In the genomic region with DNA sequence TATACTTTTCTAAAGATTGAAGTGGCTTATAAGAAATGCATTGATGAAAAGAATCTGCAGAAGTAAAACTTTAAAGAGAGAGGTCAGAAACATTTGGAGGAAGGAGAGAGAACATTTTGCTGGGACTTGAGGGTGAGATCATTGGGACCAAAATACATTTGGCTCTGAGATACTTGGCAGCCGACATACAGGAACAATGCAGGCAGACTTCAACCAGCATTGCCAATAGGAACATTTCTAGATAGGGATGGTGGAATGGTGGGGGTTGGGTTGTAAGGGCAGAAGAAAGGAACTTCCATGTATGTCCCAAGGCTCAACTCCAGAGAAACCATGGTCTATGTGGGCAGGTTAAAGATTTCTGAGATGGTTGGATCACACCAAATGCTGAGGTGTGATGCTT, we compare ENCODE assay signal across 17 mouse cellular contexts.
DNase-seq lines count a peak whose midpoint lies in the region; ATAC-seq and TF ChIP-seq lines count a peak whose summit lies in the region.
"Had no signal": no experiment of that assay in that cellular context is flagged by ENCODE, and none has a peak within 500 bp of the region (broad histone marks: within the 10 kb centered on the region; RNA-seq: fewer than 3 reads in every experiment).

No protein-coding gene starts in this region.

- H3K4me1 ChIP-seq in liver, adult 2 months (ENCODE audit: control insufficient read depth, insufficient read depth, low read length) = no peaks in the 10 kb centered on the region
- no peaks in the 10 kb centered on the region for H3K4me1 ChIP-seq in liver, postnatal 0 days (ENCODE audit: insufficient read depth)
- H3K4me1 ChIP-seq in heart, postnatal 0 days (ENCODE audit: control insufficient read depth, insufficient read depth) = peaks cover 12% of the 10 kb centered on the region
- H3K4me1 ChIP-seq in hindbrain, embryonic 10.5 days (replicated peaks) = no peaks in the 10 kb centered on the region
- H3K4me1 ChIP-seq: embryonic facial prominence, embryonic 12.5 days; forebrain, embryonic 10.5 days; hindbrain, embryonic 15.5 days; kidney, embryonic 15.5 days; limb, embryonic 12.5 days; midbrain, embryonic 13.5 days had no signal

- no peak overlapping the region for H3K27ac ChIP-seq in liver, adult 2 months (replicated peaks; ENCODE audit: insufficient read depth, low read depth, low read length)
- H3K27ac ChIP-seq in liver, postnatal 0 days (ENCODE audit: low read depth) = no peak overlapping the region
- H3K27ac ChIP-seq in heart, postnatal 0 days (ENCODE audit: low read depth) = peak overlapping the region; percentile 81
- no peak overlapping the region for H3K27ac ChIP-seq in hindbrain, embryonic 10.5 days
- H3K27ac ChIP-seq: embryonic facial prominence, embryonic 12.5 days; forebrain, embryonic 10.5 days; gastrocnemius, adult 2 months; hindbrain, embryonic 15.5 days; kidney, embryonic 15.5 days; limb, embryonic 12.5 days; midbrain, embryonic 13.5 days had no signal

- no peaks in the 10 kb centered on the region for H3K79me2 ChIP-seq in liver, adult 2 months (ENCODE audit: control insufficient read depth, insufficient read depth, low read length)

- TF ChIP-seq CTCF in liver, adult 2 months (IDR thresholded peaks at IDR 0.05; ENCODE audit: low read depth, low read length) = no peak
- TF ChIP-seq CTCF in liver, postnatal 0 days (IDR thresholded peaks at IDR 0.05; ENCODE audit: low read depth) = no peak
- TF ChIP-seq CTCF in heart, postnatal 0 days (IDR thresholded peaks at IDR 0.05; ENCODE audit: low read depth) = no peak

- no peak overlapping the region for H3K4me3 ChIP-seq in liver, adult 2 months (ENCODE audit: insufficient read depth, low read depth, low read length)
- no peak overlapping the region for H3K4me3 ChIP-seq in liver, postnatal 0 days (ENCODE audit: low read depth, low read length)
- no peak overlapping the region for H3K4me3 ChIP-seq in heart, postnatal 0 days (ENCODE audit: low read depth, low read length)
- H3K4me3 ChIP-seq in hindbrain, embryonic 10.5 days = no peak overlapping the region
- H3K4me3 ChIP-seq: embryonic facial prominence, embryonic 12.5 days; forebrain, embryonic 10.5 days; gastrocnemius, adult 2 months; hindbrain, embryonic 15.5 days; kidney, embryonic 15.5 days; limb, embryonic 12.5 days; midbrain, embryonic 13.5 days had no signal

- H3K36me3 ChIP-seq in liver, adult 2 months (ENCODE audit: control insufficient read depth, insufficient read depth, low read length) = no peaks in the 10 kb centered on the region
- H3K36me3 ChIP-seq in liver, postnatal 0 days (replicated peaks; ENCODE audit: insufficient read depth, low read length) = no peaks in the 10 kb centered on the region
- no peaks in the 10 kb centered on the region for H3K36me3 ChIP-seq in heart, postnatal 0 days (replicated peaks; ENCODE audit: control insufficient read depth, insufficient read depth, low read length)
- H3K36me3 ChIP-seq in hindbrain, embryonic 10.5 days = no peaks in the 10 kb centered on the region
- H3K36me3 ChIP-seq: embryonic facial prominence, embryonic 12.5 days; forebrain, embryonic 10.5 days; hindbrain, embryonic 15.5 days; kidney, embryonic 15.5 days; limb, embryonic 12.5 days; midbrain, embryonic 13.5 days had no signal

- no peak overlapping the region for H3K9ac ChIP-seq in liver, adult 2 months (ENCODE audit: low read depth, low read length)
- H3K9ac ChIP-seq in liver, postnatal 0 days (replicated peaks) = no peak overlapping the region
- no peak overlapping the region for H3K9ac ChIP-seq in heart, postnatal 0 days (replicated peaks; ENCODE audit: low read depth, low read length)
- H3K9ac ChIP-seq: embryonic facial prominence, embryonic 12.5 days; hindbrain, embryonic 15.5 days; kidney, embryonic 15.5 days; limb, embryonic 12.5 days; midbrain, embryonic 13.5 days had no signal

- no peak overlapping the region for H3K4me2 ChIP-seq in liver, postnatal 0 days (ENCODE audit: low read depth, low read length)
- no peak overlapping the region for H3K4me2 ChIP-seq in heart, postnatal 0 days (ENCODE audit: low read depth, low read length)
- H3K4me2 ChIP-seq: embryonic facial prominence, embryonic 12.5 days; hindbrain, embryonic 15.5 days; kidney, embryonic 15.5 days; limb, embryonic 12.5 days; midbrain, embryonic 13.5 days had no signal

- no peak for DNase-seq in frontal cortex, postnatal 14 days (ENCODE audit: low spot score in 2 of 2)
- peak; percentile 47 for DNase-seq in liver, adult 2 months (ENCODE audit: extremely low read depth, low read depth, low spot score)
- no peak for DNase-seq in liver, postnatal 0 days
- DNase-seq in heart, postnatal 0 days (ENCODE audit: low spot score) = peak; percentile 71
- no peak for DNase-seq in spleen, postnatal 10 days (ENCODE audit: low spot score in 2 of 2)
- no peak for DNase-seq in hindbrain, embryonic 10.5 days (ENCODE audit: low spot score)
- DNase-seq in gastrocnemius, adult 8-10 months (ENCODE audit: low spot score in 2 of 2) = no peak
- DNase-seq: adrenal gland, adult 8-10 months; gastrocnemius, adult 2 months; retina, postnatal 1 day had no signal

- no peak for TF ChIP-seq POLR2A in liver, adult 2 months (IDR thresholded peaks at IDR 0.05; ENCODE audit: extremely low read depth, insufficient read depth, low read length)

- no peaks in the 10 kb centered on the region for H3K27me3 ChIP-seq in liver, adult 2 months (ENCODE audit: control insufficient read depth, insufficient read depth, low read length)
- H3K27me3 ChIP-seq in liver, postnatal 0 days (ENCODE audit: insufficient read depth, low read length) = no peaks in the 10 kb centered on the region
- no peaks in the 10 kb centered on the region for H3K27me3 ChIP-seq in heart, postnatal 0 days (ENCODE audit: control insufficient read depth, insufficient read depth, low read length)
- H3K27me3 ChIP-seq in hindbrain, embryonic 10.5 days (ENCODE audit: insufficient read depth, poor library complexity, severe bottlenecking) = no peaks in the 10 kb centered on the region
- H3K27me3 ChIP-seq: hindbrain, embryonic 15.5 days; midbrain, embryonic 13.5 days had no signal

- peak; percentile 58 for ATAC-seq in frontal cortex, adult (ENCODE audit: low TSS enrichment)
- ATAC-seq in liver, postnatal 0 days = no peak
- ATAC-seq in heart, postnatal 0 days (ENCODE audit: insufficient read depth, low read depth) = peak; percentile 90
- ATAC-seq: midbrain, embryonic 13.5 days had no signal

- no peaks in the 10 kb centered on the region for H3K9me3 ChIP-seq in liver, postnatal 0 days (ENCODE audit: low read length)
- H3K9me3 ChIP-seq in heart, postnatal 0 days (replicated peaks; ENCODE audit: control insufficient read depth, low read length) = no peaks in the 10 kb centered on the region
- H3K9me3 ChIP-seq in hindbrain, embryonic 10.5 days = no peaks in the 10 kb centered on the region
- H3K9me3 ChIP-seq: embryonic facial prominence, embryonic 12.5 days; forebrain, embryonic 10.5 days; hindbrain, embryonic 15.5 days; kidney, embryonic 15.5 days; limb, embryonic 12.5 days; midbrain, embryonic 13.5 days had no signal

- TF ChIP-seq EP300 in liver, postnatal 0 days (IDR thresholded peaks at IDR 0.05; ENCODE audit: low read depth) = no peak
- peak; percentile 24; the same call in 1 of the 2 replicates for TF ChIP-seq EP300 in heart, postnatal 0 days (IDR thresholded peaks at IDR 0.05; ENCODE audit: low read depth)

- WGBS in liver, adult 2 months = 8% methylated on average over 1 of the region's 1 CpGs
- WGBS in liver, postnatal 0 days (ENCODE audit: insufficient replicate concordance) = 30% methylated on average over 1 of the region's 1 CpGs
- WGBS in heart, postnatal 0 days = 26% methylated on average over 1 of the region's 1 CpGs
- WGBS in hindbrain, embryonic 10.5 days = 85% methylated on average over 1 of the region's 1 CpGs

Comparison
In these comparisons a context has a peak if more than half of its experiments do, and no peak if none do; other contexts are left out.
1. DNase-seq: peak in liver, adult 2 months (single experiment) and heart, postnatal 0 days (single experiment); none in frontal cortex, postnatal 14 days (0 of 2), liver, postnatal 0 days (single experiment), spleen, postnatal 10 days (0 of 2), hindbrain, embryonic 10.5 days (single experiment) and gastrocnemius, adult 8-10 months (0 of 2).